Mouse (Mus musculus): ENCODE data around the gene Prm3. TPM values are rescaled to one million over a fixed set of nuclear protein-coding genes. Genes with fewer than 3 reads are reported as not detected.

Gene Prm3
- polyA plus RNA-seq, 1 experiment: not detected

DNA sequence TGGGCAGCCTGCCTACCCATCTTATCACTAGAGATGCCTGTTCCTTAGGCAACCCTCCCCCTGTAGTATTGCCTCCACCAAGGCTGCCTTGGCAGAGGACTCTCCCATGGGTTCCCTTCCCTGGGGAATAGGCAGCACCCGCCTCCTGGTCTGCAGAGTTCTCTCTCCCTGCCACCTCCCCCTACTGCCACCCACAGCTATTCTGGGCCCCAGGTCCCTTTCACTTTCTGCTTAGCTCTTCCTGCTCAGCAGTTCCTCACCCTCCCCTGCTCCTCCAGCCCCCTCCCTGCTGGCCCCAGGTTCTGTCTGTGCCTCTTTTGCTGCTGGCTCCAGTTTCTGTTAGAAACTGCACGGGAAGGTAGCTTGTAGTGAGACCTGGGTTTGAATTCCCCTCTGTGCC lies 21.1 kb downstream of the Prm3 start:
- no peaks in the 10 kb centered on the region for H3K79me2 ChIP-seq (ENCODE audit: control insufficient read depth, insufficient read depth)
- no peaks in the 10 kb centered on the region for H3K36me3 ChIP-seq (ENCODE audit: control insufficient read depth, insufficient read depth)
- H3K4me3 ChIP-seq: no peak overlapping the region
- no peak overlapping the region for H3ac ChIP-seq (ENCODE audit: control insufficient read depth, insufficient read length)
- H3K4me2 ChIP-seq (ENCODE audit: low read depth): peak overlapping the region; percentile 35
- H3K27me3 ChIP-seq (ENCODE audit: control insufficient read depth, insufficient read depth, insufficient read length): no peaks in the 10 kb centered on the region
- TF ChIP-seq CEBPB (IDR thresholded peaks at IDR 0.05; ENCODE audit: insufficient read depth, poor library complexity, severe bottlenecking) (no peak), USF1 (IDR thresholded peaks at IDR 0.05; ENCODE audit: low read depth) (no peak), POLR2AphosphoS2 (IDR thresholded peaks at IDR 0.05; ENCODE audit: insufficient read length, low read depth) (no peak), SRF (IDR thresholded peaks at IDR 0.05; ENCODE audit: control insufficient read depth, insufficient read length, low read depth) (no peak), MAX (IDR thresholded peaks at IDR 0.05; ENCODE audit: low read depth) (no peak), TCF12 (IDR thresholded peaks at IDR 0.05; ENCODE audit: insufficient read depth, poor library complexity, severe bottlenecking) (no peak), TCF3 (IDR thresholded peaks at IDR 0.05; ENCODE audit: insufficient read length, low read depth) (no peak)

DNA sequence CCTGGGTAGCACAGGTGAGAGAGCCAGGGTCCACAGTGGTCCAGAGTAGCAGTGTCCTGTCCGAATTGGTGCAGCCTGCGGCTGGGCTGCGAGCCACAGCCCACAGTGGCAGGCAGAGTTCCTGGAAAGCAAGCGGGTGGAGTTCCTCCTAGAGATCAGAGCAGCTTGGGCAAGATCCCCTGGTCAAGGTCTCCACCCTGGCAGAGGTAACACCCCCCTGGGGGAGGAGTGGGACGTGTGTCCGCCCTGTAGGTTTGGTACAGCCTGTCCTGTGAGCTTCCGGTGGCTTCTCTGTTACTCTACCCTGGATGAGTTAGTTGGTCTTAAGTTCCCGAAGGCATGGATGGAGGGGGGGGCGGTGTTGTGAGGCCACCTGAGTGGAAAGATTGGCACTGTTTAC lies 21.9 kb downstream of the Prm3 start:
- Histone ChIP-seq H3ac (ENCODE audit: control insufficient read depth, insufficient read length) (no peak overlapping the region), H3K4me3 (no peak overlapping the region), H3K4me2 (ENCODE audit: low read depth) (no peak overlapping the region), H3K79me2 (ENCODE audit: control insufficient read depth, insufficient read depth) (no peaks in the 10 kb centered on the region), H3K36me3 (ENCODE audit: control insufficient read depth, insufficient read depth) (no peaks in the 10 kb centered on the region), H3K27me3 (ENCODE audit: control insufficient read depth, insufficient read depth, insufficient read length) (no peaks in the 10 kb centered on the region)
- TF ChIP-seq TCF3 (IDR thresholded peaks at IDR 0.05; ENCODE audit: insufficient read length, low read depth): no peak
- no peak for TF ChIP-seq SRF (IDR thresholded peaks at IDR 0.05; ENCODE audit: control insufficient read depth, insufficient read length, low read depth)
- no peak for TF ChIP-seq MAX (IDR thresholded peaks at IDR 0.05; ENCODE audit: low read depth)
- TF ChIP-seq USF1 (IDR thresholded peaks at IDR 0.05; ENCODE audit: low read depth): no peak
- TF ChIP-seq MYOD1 (IDR thresholded peaks at IDR 0.05; ENCODE audit: control insufficient read depth in 1 of 3, insufficient read length in 2 of 3, low read depth in 2 of 3): no peak
- no peak for TF ChIP-seq POLR2A (IDR thresholded peaks at IDR 0.05; ENCODE audit: insufficient read length, low read depth)
- TF ChIP-seq E2F4 (IDR thresholded peaks at IDR 0.05; ENCODE audit: insufficient read depth): no peak
- no peak for TF ChIP-seq POLR2AphosphoS2 (IDR thresholded peaks at IDR 0.05; ENCODE audit: insufficient read length, low read depth)
- TF ChIP-seq CEBPB (IDR thresholded peaks at IDR 0.05; ENCODE audit: insufficient read depth, poor library complexity, severe bottlenecking): no peak
- no peak for TF ChIP-seq REST (IDR thresholded peaks at IDR 0.05; ENCODE audit: insufficient read depth, insufficient read length)
- TF ChIP-seq MYOG (IDR thresholded peaks at IDR 0.05; ENCODE audit: control insufficient read depth in 1 of 3, insufficient read depth in 1 of 3, insufficient read length in 2 of 3, low read depth in 2 of 3): no peak
- TF ChIP-seq TCF12 (IDR thresholded peaks at IDR 0.05; ENCODE audit: insufficient read depth, poor library complexity, severe bottlenecking): no peak

DNA sequence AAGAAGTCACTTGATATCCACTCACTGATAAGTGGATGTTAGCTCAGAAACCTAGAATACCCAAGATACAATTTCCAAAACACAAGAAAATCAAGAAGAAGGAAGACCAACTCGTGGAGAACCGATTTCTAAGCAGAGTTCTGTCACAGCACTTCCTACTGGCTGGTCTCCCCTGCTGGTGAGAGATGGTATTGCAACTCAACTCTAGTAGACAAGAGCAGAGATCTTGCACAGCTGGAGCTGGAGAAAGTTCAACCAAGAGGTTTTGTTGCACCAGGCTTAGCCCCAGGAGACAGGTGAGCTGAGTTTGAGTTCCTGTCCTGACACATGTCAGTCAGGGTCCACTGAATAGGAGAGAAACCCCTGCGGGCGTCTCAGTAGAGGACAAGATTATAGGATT lies 23.6 kb downstream of the Prm3 start:
- H3K4me3 ChIP-seq: no peak overlapping the region
- TF ChIP-seq MAX (IDR thresholded peaks at IDR 0.05; ENCODE audit: low read depth) (no peak), MYOD1 (IDR thresholded peaks at IDR 0.05; ENCODE audit: control insufficient read depth in 1 of 3, insufficient read length in 2 of 3, low read depth in 2 of 3) (no peak), POLR2A (IDR thresholded peaks at IDR 0.05; ENCODE audit: insufficient read length, low read depth) (no peak), USF1 (IDR thresholded peaks at IDR 0.05; ENCODE audit: low read depth) (no peak), TCF12 (IDR thresholded peaks at IDR 0.05; ENCODE audit: insufficient read depth, poor library complexity, severe bottlenecking) (no peak), CEBPB (IDR thresholded peaks at IDR 0.05; ENCODE audit: insufficient read depth, poor library complexity, severe bottlenecking) (no peak), TCF3 (IDR thresholded peaks at IDR 0.05; ENCODE audit: insufficient read length, low read depth) (no peak), REST (IDR thresholded peaks at IDR 0.05; ENCODE audit: insufficient read depth, insufficient read length) (no peak), E2F4 (IDR thresholded peaks at IDR 0.05; ENCODE audit: insufficient read depth) (no peak), SRF (IDR thresholded peaks at IDR 0.05; ENCODE audit: control insufficient read depth, insufficient read length, low read depth) (no peak), MYOG (IDR thresholded peaks at IDR 0.05; ENCODE audit: control insufficient read depth in 1 of 3, insufficient read depth in 1 of 3, insufficient read length in 2 of 3, low read depth in 2 of 3) (no peak), POLR2AphosphoS2 (IDR thresholded peaks at IDR 0.05; ENCODE audit: insufficient read length, low read depth) (no peak)
- no peaks in the 10 kb centered on the region for H3K27me3 ChIP-seq (ENCODE audit: control insufficient read depth, insufficient read depth, insufficient read length)
- H3K79me2 ChIP-seq (ENCODE audit: control insufficient read depth, insufficient read depth): no peaks in the 10 kb centered on the region
- H3K4me2 ChIP-seq (ENCODE audit: low read depth): no peak overlapping the region
- H3ac ChIP-seq (ENCODE audit: control insufficient read depth, insufficient read length): no peak overlapping the region
- no peaks in the 10 kb centered on the region for H3K36me3 ChIP-seq (ENCODE audit: control insufficient read depth, insufficient read depth)

DNA sequence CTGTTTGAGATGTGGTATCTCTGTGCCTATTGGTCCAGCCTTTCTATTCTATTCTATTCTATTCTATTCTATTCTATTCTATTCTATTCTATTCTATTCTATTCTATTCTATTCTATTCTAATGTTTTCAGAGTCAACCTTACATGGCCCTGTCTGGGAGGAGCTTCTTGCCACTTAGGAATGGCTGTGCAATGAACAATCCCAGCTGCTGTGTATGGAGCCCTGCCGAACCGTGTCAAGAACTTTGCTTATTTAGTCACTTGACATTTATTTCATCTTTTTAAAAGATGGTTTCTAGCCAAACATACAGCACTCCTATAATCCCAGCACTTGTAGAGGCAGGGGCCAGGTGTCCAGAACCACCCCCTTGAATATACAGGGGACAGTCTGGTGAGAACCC lies 26.4 kb downstream of the Prm3 start:
- H3ac ChIP-seq (ENCODE audit: control insufficient read depth, insufficient read length): no peak overlapping the region
- no peaks in the 10 kb centered on the region for H3K27me3 ChIP-seq (ENCODE audit: control insufficient read depth, insufficient read depth, insufficient read length)
- no peak overlapping the region for H3K4me3 ChIP-seq
- H3K79me2 ChIP-seq (ENCODE audit: control insufficient read depth, insufficient read depth): no peaks in the 10 kb centered on the region
- TF ChIP-seq REST (IDR thresholded peaks at IDR 0.05; ENCODE audit: insufficient read depth, insufficient read length): no peak
- TF ChIP-seq TCF12 (IDR thresholded peaks at IDR 0.05; ENCODE audit: insufficient read depth, poor library complexity, severe bottlenecking): no peak
- TF ChIP-seq MYOD1 (IDR thresholded peaks at IDR 0.05; ENCODE audit: control insufficient read depth in 1 of 3, insufficient read length in 2 of 3, low read depth in 2 of 3): no peak
- TF ChIP-seq POLR2A (IDR thresholded peaks at IDR 0.05; ENCODE audit: insufficient read length, low read depth): no peak
- TF ChIP-seq MYOG (IDR thresholded peaks at IDR 0.05; ENCODE audit: control insufficient read depth in 1 of 3, insufficient read depth in 1 of 3, insufficient read length in 2 of 3, low read depth in 2 of 3): no peak
- TF ChIP-seq POLR2AphosphoS2 (IDR thresholded peaks at IDR 0.05; ENCODE audit: insufficient read length, low read depth): no peak
- no peak for TF ChIP-seq CEBPB (IDR thresholded peaks at IDR 0.05; ENCODE audit: insufficient read depth, poor library complexity, severe bottlenecking)
- TF ChIP-seq TCF3 (IDR thresholded peaks at IDR 0.05; ENCODE audit: insufficient read length, low read depth): no peak
- no peak for TF ChIP-seq USF1 (IDR thresholded peaks at IDR 0.05; ENCODE audit: low read depth)
- no peak for TF ChIP-seq SRF (IDR thresholded peaks at IDR 0.05; ENCODE audit: control insufficient read depth, insufficient read length, low read depth)
- H3K36me3 ChIP-seq (ENCODE audit: control insufficient read depth, insufficient read depth): no peaks in the 10 kb centered on the region
- H3K4me2 ChIP-seq (ENCODE audit: low read depth): no peak overlapping the region
